9 mouse cellular contexts compared by ENCODE assay signal in genomic region chr4:141387093-141387784, GRCm38 (mm10). TPM values are rescaled to one million over a fixed set of nuclear protein-coding genes. Genes with fewer than 3 reads are reported as not detected.
DNase-seq lines count a peak whose midpoint lies in the region; ATAC-seq and TF ChIP-seq lines count a peak whose summit lies in the region.
"Had no signal": no experiment of that assay in that cellular context is flagged by ENCODE, and none has a peak within 500 bp of the region (broad histone marks: within the 10 kb centered on the region; RNA-seq: fewer than 3 reads in every experiment).

No protein-coding gene starts in this region.

- TF ChIP-seq CTCF in cerebellum, adult 2 months (IDR thresholded peaks at IDR 0.05; ENCODE audit: borderline replicate concordance, insufficient read depth, low read depth, low read length), result peak; percentile 72
- TF ChIP-seq CTCF in kidney, postnatal 0 days (IDR thresholded peaks at IDR 0.05; ENCODE audit: low read depth), result peak; percentile 96

- TF ChIP-seq POLR2A in cerebellum, adult 2 months (IDR thresholded peaks at IDR 0.05; ENCODE audit: borderline replicate concordance, insufficient read depth, low read length), result no peak

- WGBS in cerebellum, adult 2 months, result 10% methylated on average over 5 of the region's 5 CpGs
- 20% methylated on average over 5 of the region's 5 CpGs for WGBS in forebrain, embryonic 16.5 days
- WGBS in kidney, postnatal 0 days, result 19% methylated on average over 5 of the region's 5 CpGs

- H3K4me1 ChIP-seq in ES-E14 (ENCODE audit: control insufficient read depth in 2 of 2, insufficient read depth in 2 of 2, low read length in 2 of 2, poor library complexity in 1 of 2), result peaks cover 1 to 13% of the 10 kb centered on the region in 2 experiments; a peak in 3 of 4 replicates
- no peaks in the 10 kb centered on the region; the same call in 1 of the 2 replicates for H3K4me1 ChIP-seq in cerebellum, adult 2 months (ENCODE audit: control insufficient read depth, insufficient read depth, low read length)
- H3K4me1 ChIP-seq in forebrain, embryonic 16.5 days (replicated peaks; ENCODE audit: control insufficient read depth, insufficient read depth, low read length), result peaks cover 6% of the 10 kb centered on the region
- H3K4me1 ChIP-seq in kidney, postnatal 0 days (replicated peaks; ENCODE audit: insufficient read depth, low read length), result peaks cover 5% of the 10 kb centered on the region; the same call in 1 of the 2 replicates

- H3K36me3 ChIP-seq in ES-E14 (ENCODE audit: control insufficient read depth, insufficient read depth, low read length, poor library complexity, severe bottlenecking), result no peaks in the 10 kb centered on the region
- H3K36me3 ChIP-seq in forebrain, embryonic 16.5 days (ENCODE audit: control insufficient read depth, insufficient read depth), result no peaks in the 10 kb centered on the region
- no peaks in the 10 kb centered on the region for H3K36me3 ChIP-seq in kidney, postnatal 0 days (ENCODE audit: insufficient read depth, low read length)

- no peaks in the 10 kb centered on the region for H3K9me3 ChIP-seq in ES-E14 (ENCODE audit: control insufficient read depth, insufficient read depth, low read depth, low read length)
- no peaks in the 10 kb centered on the region for H3K9me3 ChIP-seq in forebrain, embryonic 16.5 days (ENCODE audit: control insufficient read depth, low read length)
- no peaks in the 10 kb centered on the region for H3K9me3 ChIP-seq in kidney, postnatal 0 days (replicated peaks; ENCODE audit: low read length)

- no peak overlapping the region for H3K27ac ChIP-seq in ES-E14 (ENCODE audit: insufficient read depth, low read depth, low read length, poor library complexity, severe bottlenecking)
- no peak overlapping the region for H3K27ac ChIP-seq in cerebellum, adult 2 months (ENCODE audit: insufficient read depth, low read length)
- no peak overlapping the region for H3K27ac ChIP-seq in forebrain, embryonic 16.5 days (ENCODE audit: low read length)
- H3K27ac ChIP-seq in kidney, postnatal 0 days, result no peak overlapping the region

- in situ Hi-C loops in ES-E14 (cut with MboI; ENCODE audit: low sequenced_read_pairs in 2 of 2, unreplicated experiment in 2 of 2), result no loop called here

- H3K9ac ChIP-seq in ES-E14 (ENCODE audit: insufficient read depth, low read depth, low read length, poor library complexity, severe bottlenecking), result no peak overlapping the region
- H3K9ac ChIP-seq in forebrain, embryonic 16.5 days (replicated peaks; ENCODE audit: low read depth, low read length), result no peak overlapping the region
- no peak overlapping the region for H3K9ac ChIP-seq in kidney, postnatal 0 days (ENCODE audit: low read depth, low read length)

- 0 out of 2 replicates have a peak, but pooled peaks have one; percentile 29 for ATAC-seq in forebrain, embryonic 16.5 days
- no peak for ATAC-seq in kidney, postnatal 0 days (replicated peaks; ENCODE audit: low FRiP score, low read depth)

- H3K27me3 ChIP-seq in cerebellum, adult 2 months (ENCODE audit: control insufficient read depth, insufficient read depth, low read length), result no peaks in the 10 kb centered on the region
- peaks cover 18% of the 10 kb centered on the region for H3K27me3 ChIP-seq in forebrain, embryonic 16.5 days (replicated peaks; ENCODE audit: control insufficient read depth, insufficient read depth, low read length)
- 0 out of 2 replicates have a peak, but pooled peaks cover 6% of the 10 kb centered on the region for H3K27me3 ChIP-seq in kidney, postnatal 0 days (ENCODE audit: insufficient read depth, low read length)

- no peak overlapping the region for H3K4me3 ChIP-seq in ES-E14 (ENCODE audit: insufficient read depth in 1 of 2, low read depth in 1 of 2, low read length in 2 of 2, poor library complexity in 1 of 2, severe bottlenecking in 1 of 2)
- no peak overlapping the region for H3K4me3 ChIP-seq in cerebellum, adult 2 months (replicated peaks; ENCODE audit: insufficient read depth, low read depth, low read length)
- no peak overlapping the region for H3K4me3 ChIP-seq in forebrain, embryonic 16.5 days (replicated peaks; ENCODE audit: low read length)
- H3K4me3 ChIP-seq in kidney, postnatal 0 days (replicated peaks; ENCODE audit: low read depth, low read length), result no peak overlapping the region

- DNase-seq in 416B (ENCODE audit: low read depth), result peak; percentile 85
- DNase-seq in ES-E14 (ENCODE audit: low read depth, low spot score), result peak; percentile 66
- DNase-seq in cerebellum, adult 2 months, result peak; percentile 39 to 61
- DNase-seq in kidney, postnatal 0 days (ENCODE audit: low spot score), result peak; percentile 78
- DNase-seq in lung, adult 18-20 months, result peak; percentile 68 to 76
- peak; percentile 69 for DNase-seq in ovary, postnatal 14 days (ENCODE audit: low spot score)
- peak; percentile 77 for DNase-seq in thymus, postnatal 14 days

- H3K4me2 ChIP-seq in forebrain, embryonic 16.5 days (ENCODE audit: low read length), result no peak overlapping the region
- no peak overlapping the region for H3K4me2 ChIP-seq in kidney, postnatal 0 days (ENCODE audit: low read length)

TF ChIP-seq in ES-E14, 5 proteins besides CTCF, POLR2A, EP300 and RAD21:
- TF ChIP-seq ZNF384 (IDR thresholded peaks at IDR 0.05; ENCODE audit: low read depth, low read length) (no peak), ZC3H11A (IDR thresholded peaks at IDR 0.05; ENCODE audit: borderline replicate concordance, low read depth, low read length) (peak; percentile 51; the same call in 1 of the 2 replicates), MAFK (IDR thresholded peaks at IDR 0.05; ENCODE audit: insufficient read depth, low read depth, low read length) (no peak), HCFC1 (IDR thresholded peaks at IDR 0.05; ENCODE audit: borderline replicate concordance, insufficient read depth, low read length) (no peak), CHD2 (IDR thresholded peaks at IDR 0.05; ENCODE audit: low read depth, low read length) (no peak)

RNA-seq across cellular contexts. Expression of gene Clcnka, which starts 11.3 kb away (rescaled TPM):
- total RNA-seq in ES-E14 (2012; rRNA removed), result 0.62 and 0.79 TPM in 2 replicates
- polyA plus RNA-seq in cerebellum, adult 2 months (2012; rRNA removed), result 0.03 TPM in 1 of 2 replicates, not detected in the other
- not detected in 2 replicates for polyA plus RNA-seq in forebrain, embryonic 16.5 days (2015; fragmentation: Nextera tagmentation; extraction: Ambion mirVana)
- polyA plus RNA-seq in kidney, postnatal 0 days (2015; fragmentation: Nextera tagmentation; extraction: Ambion mirVana), result 57.7 and 58.1 TPM in 2 replicates

RNA-seq across cellular contexts. Expression of gene Fam131c, which starts 19.2 kb away (rescaled TPM):
- total RNA-seq in ES-E14 (2012; rRNA removed), result 2.3 and 2.5 TPM in 2 replicates
- 17.9 and 18.2 TPM in 2 replicates for polyA plus RNA-seq in cerebellum, adult 2 months (2012; rRNA removed)
- polyA plus RNA-seq in forebrain, embryonic 16.5 days (2015; fragmentation: Nextera tagmentation; extraction: Ambion mirVana), result 11.6 and 19.8 TPM in 2 replicates
- 2.8 and 3.1 TPM in 2 replicates for polyA plus RNA-seq in kidney, postnatal 0 days (2015; fragmentation: Nextera tagmentation; extraction: Ambion mirVana)

RNA-seq across cellular contexts. Expression of gene Clcnkb, which starts 28.6 kb away (rescaled TPM):
- 1.6 and 4.5 TPM in 2 replicates for total RNA-seq in ES-E14 (2012; rRNA removed)
- not detected in 2 replicates for polyA plus RNA-seq in cerebellum, adult 2 months (2012; rRNA removed)
- polyA plus RNA-seq in forebrain, embryonic 16.5 days (2015; fragmentation: Nextera tagmentation; extraction: Ambion mirVana), result 0.10 TPM in 1 of 2 replicates, not detected in the other
- polyA plus RNA-seq in kidney, postnatal 0 days (2015; fragmentation: Nextera tagmentation; extraction: Ambion mirVana), result 155 and 161 TPM in 2 replicates

RNA-seq across cellular contexts. Expression of gene Hspb7, which starts 33.3 kb away (rescaled TPM):
- total RNA-seq in ES-E14 (2012; rRNA removed), result not detected in 2 replicates
- polyA plus RNA-seq in cerebellum, adult 2 months (2012; rRNA removed), result 0.10 and 0.16 TPM in 2 replicates
- not detected in 2 replicates for polyA plus RNA-seq in forebrain, embryonic 16.5 days (2015; fragmentation: Nextera tagmentation; extraction: Ambion mirVana)
- 0.29 and 0.41 TPM in 2 replicates for polyA plus RNA-seq in kidney, postnatal 0 days (2015; fragmentation: Nextera tagmentation; extraction: Ambion mirVana)

RNA-seq across cellular contexts. Expression of gene Srarp, which starts 48.7 kb away (rescaled TPM):
- total RNA-seq in ES-E14 (2012; rRNA removed), result not detected in 2 replicates
- 8.7 and 12.9 TPM in 2 replicates for polyA plus RNA-seq in cerebellum, adult 2 months (2012; rRNA removed)
- not detected in 2 replicates for polyA plus RNA-seq in forebrain, embryonic 16.5 days (2015; fragmentation: Nextera tagmentation; extraction: Ambion mirVana)
- polyA plus RNA-seq in kidney, postnatal 0 days (2015; fragmentation: Nextera tagmentation; extraction: Ambion mirVana), result 0.41 and 0.47 TPM in 2 replicates
- polyA plus RNA-seq: heart, embryonic 16.5 days had no signal

Comparison
In these comparisons a context has a peak if more than half of its experiments do, and no peak if none do; other contexts are left out.
1. RNA of gene Clcnka, which starts 11.3 kb away (polyA plus RNA-seq): 57.7 to 58.1 TPM in kidney, postnatal 0 days; not detected in forebrain, embryonic 16.5 days and 0.03 TPM in cerebellum, adult 2 months; every median in the first group is over 10 times any median in the second.
2. RNA of gene Clcnkb, which starts 28.6 kb away (polyA plus RNA-seq): 155 to 161 TPM in kidney, postnatal 0 days; 0.10 TPM in forebrain, embryonic 16.5 days and not detected in cerebellum, adult 2 months; every median in the first group is over 100 times any median in the second.
3. Peak in every context shown above with its lines, with median percentiles within 50 percentile points of each other: DNase-seq.